Mouse (Mus musculus) gastrocnemius, postnatal 10 days (tissue): ENCODE data around the gene Olfr1375. TPM values are rescaled to one million over a fixed set of nuclear protein-coding genes. Genes with fewer than 3 reads are reported as not detected.
A peak's percentile ranks its signal among the peaks of the same experiment; 100 is the strongest.
"Not testable (repeated sequence)": the region's sequence is repeated elsewhere in the genome, so short reads cannot be mapped to it uniquely, and the experiment has no call there.

ENCODE experiments used
- DNase-seq: peaks from one replicate; pipeline ENCODE4 v3.0.0; 2021; ENCODE audit warnings: mixed read lengths
- long read RNA-seq, 2 experiments: library from polyadenylated mRNA; stranded (forward); transcript quantifications; one replicate each; pipeline ENCODE4 v2.0.0; 2021
- total RNA-seq, 2 experiments: library from RNA; stranded (reverse); gene quantifications; 2 replicates each; pipeline ENCODE4 v1.2.3; 2021

The Olfr1375 gene
- not detected for total RNA-seq
- long read RNA-seq, experiment 1, result 0 reads
- long read RNA-seq, experiment 2, result 0 reads

GRCm38 (mm10) chr11:51047809-51048208 is at the start of gene Olfr1375:
Olfr1375 (plus strand) TSS chr11:51048109.
- not testable (repeated sequence) for DNase-seq

DNA sequence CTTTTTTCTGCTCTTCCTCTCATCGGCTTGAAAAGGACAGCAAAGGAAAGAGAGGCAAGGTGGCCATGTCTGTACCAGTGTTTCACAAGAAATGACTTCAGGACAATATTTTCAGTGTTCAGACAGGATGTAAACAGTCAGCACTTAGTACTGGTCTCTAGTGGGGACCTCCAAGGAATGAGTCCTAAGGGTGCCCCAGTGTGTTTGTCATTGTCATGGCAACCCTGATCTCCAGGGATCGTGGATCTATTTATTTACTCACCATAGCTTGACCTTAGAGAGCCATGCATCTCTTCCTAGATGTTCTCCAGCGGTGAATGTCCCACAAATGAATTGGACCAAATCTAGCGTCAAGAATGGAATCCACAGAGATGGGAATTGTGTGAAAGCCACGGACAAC is 44.6 kb upstream of the Olfr1375 start, which contains the start of gene Olfr51:
Olfr51 (plus strand) TSS at position 301 of the 400 bp plus-strand sequence.
- no peak for DNase-seq

- peak; percentile 9 for DNase-seq
Measured at GRCm38 (mm10) chr11:51011821-51012220, 36.1 kb upstream of the Olfr1375 start.

GRCm38 (mm10) chr11:51013936-51014335 is 34.0 kb upstream of the Olfr1375 start, which contains the start of gene Olfr54:
Olfr54 (plus strand) TSS chr11:51014236.
- no peak for DNase-seq

DNA sequence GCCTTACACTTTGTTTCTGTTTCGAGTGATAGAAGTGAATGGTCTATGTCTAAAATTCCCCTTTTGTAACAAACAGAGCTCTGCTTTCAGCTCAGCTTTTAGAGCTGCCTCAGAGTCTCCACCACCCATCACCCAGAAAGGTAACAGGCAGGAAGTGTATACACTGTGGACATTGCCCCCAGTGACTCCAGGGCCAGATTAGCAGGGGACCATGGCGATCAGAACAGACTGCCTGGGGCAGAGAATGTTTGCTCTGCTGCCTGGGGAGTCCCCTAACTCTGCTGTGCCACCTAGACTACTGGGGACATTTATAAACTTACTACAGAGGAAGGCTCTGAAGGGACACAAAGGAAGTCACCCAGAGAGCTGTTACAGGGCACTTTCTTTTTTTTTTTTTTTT is 31.6 kb upstream of the Olfr1375 start:
- DNase-seq, result no peak

DNA sequence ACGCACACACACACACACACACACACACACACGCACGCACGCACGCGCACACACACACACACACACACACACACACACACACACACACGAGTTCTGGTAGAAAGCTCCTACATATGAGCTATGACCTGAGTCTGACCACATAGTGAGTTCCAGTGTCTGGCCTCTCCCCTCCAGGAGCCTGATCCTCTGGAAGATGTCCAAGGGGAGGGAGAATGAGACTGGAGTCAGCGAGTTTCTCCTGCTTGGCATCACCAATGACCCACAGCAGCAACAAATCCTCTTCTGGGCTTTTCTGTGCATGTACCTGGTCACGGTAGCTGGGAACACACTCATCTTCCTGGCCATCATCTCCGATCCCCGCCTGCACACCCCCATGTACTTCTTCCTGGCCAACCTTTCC is 21.1 kb upstream of the Olfr1375 start:
- DNase-seq, result not testable (repeated sequence)

- not testable (repeated sequence) for DNase-seq
Measured at GRCm38 (mm10) chr11:51029381-51029780, 18.5 kb upstream of the Olfr1375 start.

GRCm38 (mm10) chr11:51030225-51030624 is 17.7 kb upstream of the Olfr1375 start:
- no peak for DNase-seq

DNA sequence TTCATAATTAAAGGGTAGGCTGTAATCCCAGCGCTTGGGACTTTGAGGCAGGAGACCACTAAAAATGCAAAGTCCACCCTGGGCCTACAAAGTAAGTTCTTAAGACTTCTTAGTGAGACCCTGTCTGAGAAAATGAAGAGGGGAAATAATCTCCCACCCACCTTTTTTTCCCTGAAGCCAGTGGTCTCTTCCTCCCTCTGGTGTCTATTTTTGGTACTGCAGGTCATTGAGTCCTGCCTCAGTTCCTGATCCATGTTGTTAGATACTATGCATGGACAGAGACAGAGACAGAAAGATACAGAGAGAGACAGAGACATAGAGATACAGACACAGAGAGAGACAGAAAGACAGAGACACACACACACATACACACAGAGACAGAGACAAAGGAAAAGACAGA is 15.1 kb upstream of the Olfr1375 start:
- no peak for DNase-seq

GRCm38 (mm10) chr11:51034141-51034540 is 13.8 kb upstream of the Olfr1375 start:
- DNase-seq, result not testable (repeated sequence)

- DNase-seq, result no peak
Measured at GRCm38 (mm10) chr11:51035951-51036350, 12.0 kb upstream of the Olfr1375 start.

DNA sequence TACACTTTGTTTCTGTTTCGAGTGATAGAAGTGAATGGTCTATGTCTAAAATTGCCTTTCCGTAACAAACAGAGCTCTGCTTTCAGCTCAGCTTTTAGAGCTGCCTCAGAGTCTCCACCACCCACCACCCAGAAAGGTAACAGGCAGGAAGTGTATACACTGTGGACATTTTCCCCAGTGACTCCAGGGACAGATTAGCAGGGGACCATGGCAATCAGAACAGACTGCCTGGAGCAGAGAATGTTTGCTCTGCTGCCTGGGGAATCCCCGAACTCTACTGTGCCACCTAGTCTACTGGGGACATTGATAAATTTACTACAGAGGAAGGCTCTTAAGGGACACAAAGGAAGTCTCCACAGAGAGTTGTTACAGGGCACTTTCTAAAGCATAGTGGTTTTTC is 3.1 kb upstream of the Olfr1375 start:
- not testable (repeated sequence) for DNase-seq

DNA sequence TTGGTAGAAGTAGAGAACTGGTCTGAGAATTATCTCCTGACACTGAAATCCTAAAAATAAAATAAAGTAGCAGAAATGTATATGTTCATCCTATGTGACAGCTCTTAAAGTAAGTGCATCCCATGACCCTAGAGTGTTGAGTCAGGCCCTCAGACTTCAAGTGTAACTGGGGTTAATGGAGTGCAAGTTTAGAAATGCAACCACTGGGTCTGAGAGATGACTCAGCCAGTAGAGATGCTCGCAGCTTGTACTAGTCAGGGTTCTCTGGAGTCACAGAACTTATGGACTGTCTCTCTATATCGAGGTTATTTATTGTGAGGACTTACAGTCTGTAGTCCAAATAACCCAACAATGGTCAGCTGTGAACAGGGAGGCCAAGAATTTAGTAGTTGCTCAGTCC is 3.8 kb downstream of the Olfr1375 start:
- no peak for DNase-seq

GRCm38 (mm10) chr11:51053230-51053629 is 5.3 kb downstream of the Olfr1375 start:
- no peak for DNase-seq

DNA sequence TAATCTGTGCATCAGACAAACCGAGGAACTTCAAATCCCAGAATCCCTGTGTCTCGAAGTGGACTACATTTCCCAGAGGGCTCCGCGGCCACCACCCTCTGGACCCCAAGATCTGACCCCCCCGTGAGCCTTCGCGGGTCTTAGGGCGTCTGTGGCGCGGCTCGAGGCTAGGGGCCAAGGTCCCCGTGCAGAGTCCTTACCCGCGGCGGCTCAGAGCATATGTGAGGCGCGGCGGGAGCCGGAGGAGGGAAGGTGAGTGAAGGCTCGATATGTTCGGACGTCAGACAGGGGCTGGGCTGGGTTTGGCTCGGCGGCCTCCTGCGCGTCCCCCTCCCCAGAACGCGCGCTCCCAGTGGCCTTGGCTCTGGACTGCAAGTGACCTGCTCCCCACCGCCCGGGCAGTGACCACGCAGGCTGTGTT is 11.3 kb downstream of the Olfr1375 start, which contains the start of gene Zfp354a:
Zfp354a (plus strand) TSS at position 107 of the 421 bp plus-strand sequence.
- DNase-seq, result peak; percentile 68

DNA sequence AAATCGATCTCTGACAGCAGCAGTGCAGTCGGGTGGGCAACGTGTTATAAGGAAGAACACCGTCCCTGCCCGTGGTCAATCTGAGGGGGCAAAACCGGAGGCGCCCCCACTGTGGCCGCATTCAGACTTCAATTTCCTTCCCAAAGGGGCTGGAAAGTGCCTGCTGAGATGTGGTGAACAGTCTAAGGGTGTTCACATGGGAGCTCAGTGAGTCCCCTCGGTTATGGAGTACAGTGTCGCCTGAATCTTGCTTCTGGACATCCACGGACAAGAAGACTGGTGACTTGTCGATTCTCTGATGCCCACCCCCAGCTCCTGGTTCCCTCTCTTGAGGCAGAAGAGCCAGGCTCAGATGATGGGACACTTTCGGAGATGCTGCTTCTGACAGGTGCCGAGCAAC is 11.7 kb downstream of the Olfr1375 start:
- no peak for DNase-seq

GRCm38 (mm10) chr11:51060981-51061380 is 13.1 kb downstream of the Olfr1375 start:
- no peak for DNase-seq

GRCm38 (mm10) chr11:51063276-51063675 is 15.4 kb downstream of the Olfr1375 start:
- no peak for DNase-seq

DNA sequence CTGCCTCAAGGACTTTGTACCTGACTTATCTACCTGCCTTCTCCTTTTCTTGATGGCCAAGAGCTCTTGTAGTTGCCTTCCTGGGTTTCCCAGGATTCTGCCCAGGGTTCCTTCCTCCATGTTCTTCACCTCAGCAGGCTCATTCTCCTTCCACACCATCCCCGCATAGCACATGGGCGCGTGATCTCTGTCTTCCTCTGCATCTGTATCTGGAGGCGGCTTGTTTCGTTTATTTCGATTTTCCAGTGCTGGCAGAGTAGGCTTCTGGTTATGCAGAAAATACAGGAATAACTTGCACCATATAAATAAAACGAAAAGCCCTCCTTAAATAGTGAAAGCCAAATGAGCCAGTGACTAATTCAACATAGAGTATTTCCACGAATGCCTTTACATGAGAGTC is 15.9 kb downstream of the Olfr1375 start:
- DNase-seq, result no peak

- no peak for DNase-seq
Measured at GRCm38 (mm10) chr11:51084527-51084926, 36.6 kb downstream of the Olfr1375 start.

DNA sequence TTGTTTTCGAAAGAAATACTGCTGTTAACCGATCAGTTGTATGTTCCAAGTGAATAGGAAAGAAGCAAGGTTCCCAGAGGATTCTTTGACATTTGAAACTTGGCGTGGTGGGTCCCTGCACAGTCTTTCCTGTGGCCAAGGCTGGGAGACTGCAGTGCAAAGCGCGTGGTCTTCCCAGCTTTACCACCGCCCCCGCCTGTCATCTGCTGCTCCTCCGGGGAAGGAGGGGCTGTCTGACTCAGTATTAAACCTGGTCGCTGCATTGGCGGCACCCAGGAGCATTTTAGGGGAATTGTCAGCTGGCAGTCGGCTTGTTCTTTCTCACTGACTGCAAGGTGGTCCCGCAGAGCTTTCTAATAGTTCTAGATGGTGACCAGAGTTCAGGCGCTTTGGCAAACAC is 37.4 kb downstream of the Olfr1375 start:
- no peak for DNase-seq
